Mouse (Mus musculus) midbrain, postnatal 0 days (tissue): Measurements from ENCODE around the gene Arhgef18. TPM values are rescaled to one million over a fixed set of nuclear protein-coding genes. Genes with fewer than 3 reads are reported as not detected.

ENCODE experiments used
- ATAC-seq: fragments of 200-750 bp; cut with Nextera tagmentation; 2 replicates; pipeline ENCODE4 v1.8.0; 2017; ENCODE audit warnings: moderate number of reproducible peaks, mild to moderate bottlenecking, moderate TSS enrichment, moderate library complexity; ENCODE audit not compliant: low FRiP score
- DNase-seq: peaks from one replicate; pipeline ENCODE4 v3.0.0-alpha.2; 2015; ENCODE audit warnings: low spot score
- H3K27ac ChIP-seq: fragments of 300-500 bp; sonication (generic); 2 replicates; pipeline ENCODE4 v1.5.1; 2014; ENCODE audit warnings: low read depth, mild to moderate bottlenecking, low read length, mixed read lengths
- H3K27me3 ChIP-seq: fragments of 300-500 bp; sonication (generic); 2 replicates; pipeline ENCODE4 v1.6.1; 2014; ENCODE audit warnings: low read length, control low read depth, mixed read lengths; ENCODE audit not compliant: insufficient read depth
- H3K36me3 ChIP-seq: fragments of 300-500 bp; sonication (generic); 2 replicates; pipeline ENCODE4 v1.6.1; 2014; ENCODE audit warnings: low read length, control low read depth, mixed read lengths; ENCODE audit not compliant: insufficient read depth
- H3K4me1 ChIP-seq: fragments of 300-500 bp; sonication (generic); 2 replicates; pipeline ENCODE4 v1.6.1; 2014; ENCODE audit warnings: mild to moderate bottlenecking, control low read depth, antibody characterized with exemption, low read length, mixed read lengths; ENCODE audit not compliant: insufficient read depth
- H3K4me2 ChIP-seq: fragments of 300-500 bp; sonication (generic); 2 replicates; pipeline ENCODE4 v1.6.1; 2014; ENCODE audit warnings: low read depth, mild to moderate bottlenecking, low read length, mixed read lengths; ENCODE audit not compliant: poor library complexity, severe bottlenecking
- H3K4me3 ChIP-seq: fragments of 300-500 bp; sonication (generic); 2 replicates; pipeline ENCODE4 v1.5.1; 2014; ENCODE audit warnings: low read depth, mild to moderate bottlenecking, low read length, moderate library complexity
- H3K9ac ChIP-seq: fragments of 300-500 bp; sonication (generic); replicated peaks from 2 replicates; pipeline ENCODE4 v1.6.1; 2014; ENCODE audit warnings: mild to moderate bottlenecking, low read length, moderate library complexity, mixed read lengths; ENCODE audit not compliant: poor library complexity, severe bottlenecking
- H3K9me3 ChIP-seq: fragments of 300-500 bp; sonication (generic); 2 replicates; pipeline ENCODE4 v1.6.1; 2016; ENCODE audit warnings: low read length, control low read depth
- CTCF ChIP-seq: IDR thresholded peaks from 2 replicates; pipeline ENCODE4 v1.5.1; 2016; ENCODE audit warnings: antibody characterized with exemption, mild to moderate bottlenecking
- WGBS: fragments of 180-500 bp; shearing (Covaris S2); extraction: QIAGEN DNeasy Blood & Tissue Kit; methylation state at CpG from one replicate; pipeline ENCODE4 v1.1.7; 2014; 5-methylcytosine and 5-hydroxymethylcytosine counted together
- polyA plus RNA-seq: library from polyadenylated mRNA; unstranded; fragments of >200 nt; fragmentation: Nextera tagmentation; extraction: Ambion mirVana; gene quantifications from 2 replicates; pipeline ENCODE4 v1.2.1, GENCODE M21; 2015
- total RNA-seq: library from RNA; depleted of rRNA; stranded (reverse); fragments of >200 nt; gene quantifications from 2 replicates; pipeline ENCODE4 v1.2.3, GENCODE M21; 2014

Gene Arhgef18
- total and polyA plus RNA-seq, 2 experiments from 2014 or later = 6.8 to 34.3 TPM

DNA sequence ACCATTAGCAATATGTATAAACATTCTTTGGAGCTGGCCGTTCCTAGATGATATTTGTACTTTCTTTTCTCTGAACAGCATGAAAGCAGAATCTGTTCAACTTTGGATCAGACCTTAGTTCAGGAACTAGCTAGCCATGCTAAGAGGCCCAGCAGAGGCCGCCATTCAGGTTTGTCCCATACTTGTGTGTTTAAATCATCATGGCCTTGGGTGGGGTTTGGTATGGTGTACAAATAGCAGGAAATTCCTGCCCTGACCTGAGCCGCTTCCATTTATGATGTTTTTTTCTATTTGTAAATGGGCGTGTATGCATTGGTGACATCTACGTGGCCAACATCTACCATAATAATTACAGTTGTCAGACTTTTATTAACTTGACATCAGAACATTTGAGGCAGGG, 32.4 kb downstream of the Arhgef18 start:
- Histone ChIP-seq H3K4me3 (no peak overlapping the region), H3K9me3 (no peaks in the 10 kb centered on the region), H3K9ac (no peak overlapping the region), H3K27ac (no peak overlapping the region), H3K4me2 (no peak overlapping the region), H3K4me1 (no peaks in the 10 kb centered on the region), H3K36me3 (0 out of 2 replicates have a peak, but pooled peaks cover 6% of the 10 kb centered on the region), H3K27me3 (no peaks in the 10 kb centered on the region)
- ATAC-seq (no peak), DNase-seq (no peak)
- no peak for TF ChIP-seq CTCF
- 91% methylated on average over 5 of the region's 5 CpGs for WGBS

DNA sequence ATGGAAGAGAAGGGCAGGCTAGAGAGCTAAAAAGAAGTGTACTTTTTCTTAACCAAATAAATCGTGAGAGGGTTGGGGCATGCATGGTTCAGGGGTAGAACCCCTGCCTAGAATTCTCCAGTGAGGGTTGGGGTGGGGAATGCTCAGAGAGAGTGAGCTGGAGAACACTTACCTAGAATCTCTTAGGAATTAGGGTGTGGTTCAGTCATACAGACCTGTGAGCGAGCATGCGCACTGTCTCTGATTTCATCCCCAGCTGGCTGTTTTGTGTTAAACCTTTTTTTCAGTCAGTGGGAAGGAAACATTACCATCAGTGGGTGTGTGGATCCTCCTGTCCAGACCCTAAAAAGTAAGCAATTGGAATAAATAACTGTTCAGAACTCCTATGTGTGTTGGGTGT, 33.4 kb downstream of the Arhgef18 start:
- TF ChIP-seq CTCF = no peak
- Histone ChIP-seq H3K4me3 (no peak overlapping the region), H3K27me3 (no peaks in the 10 kb centered on the region), H3K4me2 (no peak overlapping the region), H3K36me3 (0 out of 2 replicates have a peak, but pooled peaks cover 6% of the 10 kb centered on the region), H3K9me3 (no peaks in the 10 kb centered on the region), H3K27ac (no peak overlapping the region), H3K9ac (no peak overlapping the region), H3K4me1 (no peaks in the 10 kb centered on the region)
- WGBS = 91% methylated on average over 3 of the region's 3 CpGs
- DNase-seq (no peak), ATAC-seq (no peak)

DNA sequence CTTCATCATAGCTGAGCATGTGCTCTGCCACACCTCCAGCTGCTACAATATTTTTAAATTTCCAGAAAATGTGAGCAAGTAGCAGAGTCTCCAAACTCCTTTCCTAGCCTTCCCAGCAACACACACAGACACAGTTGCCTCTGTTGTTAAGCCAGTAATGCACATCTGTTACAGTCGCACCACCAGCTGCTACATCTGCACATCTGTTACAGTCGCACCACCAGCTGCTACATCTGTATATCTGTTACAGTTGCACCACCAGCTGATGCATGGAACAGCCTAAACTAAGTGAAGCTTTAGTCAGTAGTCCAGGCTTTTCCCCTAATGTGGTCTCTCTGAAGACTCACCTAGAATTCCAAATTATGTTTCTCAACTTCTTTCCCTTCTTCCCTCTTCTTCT, 35.6 kb downstream of the Arhgef18 start:
- Histone ChIP-seq H3K27me3 (no peaks in the 10 kb centered on the region), H3K9ac (no peak overlapping the region), H3K27ac (no peak overlapping the region), H3K4me3 (no peak overlapping the region), H3K36me3 (peaks cover 18% of the 10 kb centered on the region), H3K4me2 (no peak overlapping the region), H3K9me3 (no peaks in the 10 kb centered on the region), H3K4me1 (no peaks in the 10 kb centered on the region)
- ATAC-seq (no peak), DNase-seq (no peak)
- 92% methylated on average over 2 of the region's 2 CpGs for WGBS
- TF ChIP-seq CTCF = no peak

DNA sequence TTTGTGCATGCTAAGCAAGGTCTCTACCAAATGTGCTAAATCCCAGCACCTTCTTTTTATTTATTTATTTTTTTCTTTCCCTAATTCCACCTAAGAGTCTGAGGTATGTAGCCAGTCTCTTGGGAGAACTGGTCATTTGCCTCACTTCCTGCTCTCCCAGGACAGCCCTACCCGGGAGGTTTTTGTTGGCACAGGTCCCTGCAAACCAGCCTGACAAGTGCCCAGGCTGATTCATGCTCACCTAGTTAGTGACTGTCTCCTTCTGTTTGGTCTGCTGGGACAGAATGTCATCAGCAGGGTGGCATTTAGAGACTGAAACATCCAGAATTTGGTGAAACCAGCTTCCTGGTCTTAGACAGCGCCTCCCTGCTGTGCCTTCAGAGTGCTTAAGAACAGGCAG, 37.2 kb downstream of the Arhgef18 start:
- Histone ChIP-seq H3K4me2 (no peak overlapping the region), H3K9ac (no peak overlapping the region), H3K27me3 (no peaks in the 10 kb centered on the region), H3K9me3 (no peaks in the 10 kb centered on the region), H3K4me3 (no peak overlapping the region), H3K4me1 (no peaks in the 10 kb centered on the region), H3K36me3 (peaks cover 26% of the 10 kb centered on the region), H3K27ac (no peak overlapping the region)
- ATAC-seq (no peak), DNase-seq (no peak)
- 69% methylated on average over 2 of the region's 2 CpGs for WGBS
- TF ChIP-seq CTCF = no peak

DNA sequence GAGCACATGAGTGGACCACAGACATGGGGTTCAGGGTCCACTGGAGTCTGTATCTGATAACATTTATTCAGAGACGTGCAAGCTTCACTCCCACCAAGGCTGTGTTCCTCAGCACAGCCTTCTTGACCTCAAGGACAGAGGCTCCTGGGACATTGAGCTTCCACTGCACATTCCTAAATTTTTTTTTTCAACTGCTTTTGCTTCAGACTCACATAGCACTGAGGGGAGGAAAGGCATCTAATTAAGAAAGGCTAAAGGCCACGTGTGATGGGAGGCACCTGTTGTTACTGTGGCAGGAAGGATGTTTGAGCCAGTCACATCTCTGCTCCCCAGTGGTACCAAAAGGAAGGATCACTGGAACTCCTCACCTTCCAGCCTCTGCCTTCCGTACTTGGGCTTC, 38.3 kb downstream of the Arhgef18 start:
- no peaks in the 10 kb centered on the region for H3K4me1 ChIP-seq
- H3K27ac ChIP-seq = no peak overlapping the region
- H3K36me3 ChIP-seq = peaks cover 32% of the 10 kb centered on the region
- ATAC-seq (no peak), DNase-seq (no peak)
- no peaks in the 10 kb centered on the region for H3K9me3 ChIP-seq
- WGBS = 92% methylated on average over 3 of the region's 3 CpGs
- no peaks in the 10 kb centered on the region for H3K27me3 ChIP-seq
- no peak overlapping the region for H3K4me3 ChIP-seq
- no peak for TF ChIP-seq CTCF
- no peak overlapping the region for H3K4me2 ChIP-seq
- H3K9ac ChIP-seq = no peak overlapping the region

DNA sequence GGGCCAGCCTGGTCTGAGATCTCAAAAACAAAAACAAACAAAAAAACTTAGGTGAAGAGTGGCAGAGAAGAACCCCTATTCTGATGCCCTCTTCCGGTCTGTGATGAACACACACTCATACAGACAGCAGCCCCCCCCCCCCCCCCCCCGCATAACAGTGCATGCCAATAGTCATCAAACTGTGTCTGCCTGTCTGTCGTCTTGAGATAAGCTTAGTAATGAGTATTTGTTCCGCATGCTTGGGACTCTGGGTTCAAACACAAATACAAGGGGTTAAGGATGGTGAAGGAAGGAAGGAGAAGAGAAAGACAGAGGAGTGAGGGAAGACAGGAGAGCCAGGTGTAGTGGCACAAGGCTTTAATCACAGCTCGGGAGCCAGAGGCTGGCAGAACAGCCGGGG, 43.7 kb downstream of the Arhgef18 start:
- peaks cover 64% of the 10 kb centered on the region for H3K36me3 ChIP-seq
- TF ChIP-seq CTCF = no peak
- no peak for DNase-seq

More for the DNA sequence above, 43.7 kb downstream of the Arhgef18 start:
- Histone ChIP-seq H3K4me1 (no peaks in the 10 kb centered on the region), H3K9ac (no peak overlapping the region), H3K9me3 (no peaks in the 10 kb centered on the region), H3K4me3 (no peak overlapping the region), H3K27me3 (no peaks in the 10 kb centered on the region), H3K27ac (no peak overlapping the region), H3K4me2 (no peak overlapping the region)
- WGBS = 81% methylated on average over 6 of the region's 6 CpGs
- ATAC-seq = no peak
